Mouse (Mus musculus) cerebellum, adult 11 months (tissue): Measurements from ENCODE around the gene Papss2.

ENCODE experiments used
- DNase-seq: peaks from one replicate; pipeline ENCODE4 v3.0.0; 2022

Papss2 gene

DNA sequence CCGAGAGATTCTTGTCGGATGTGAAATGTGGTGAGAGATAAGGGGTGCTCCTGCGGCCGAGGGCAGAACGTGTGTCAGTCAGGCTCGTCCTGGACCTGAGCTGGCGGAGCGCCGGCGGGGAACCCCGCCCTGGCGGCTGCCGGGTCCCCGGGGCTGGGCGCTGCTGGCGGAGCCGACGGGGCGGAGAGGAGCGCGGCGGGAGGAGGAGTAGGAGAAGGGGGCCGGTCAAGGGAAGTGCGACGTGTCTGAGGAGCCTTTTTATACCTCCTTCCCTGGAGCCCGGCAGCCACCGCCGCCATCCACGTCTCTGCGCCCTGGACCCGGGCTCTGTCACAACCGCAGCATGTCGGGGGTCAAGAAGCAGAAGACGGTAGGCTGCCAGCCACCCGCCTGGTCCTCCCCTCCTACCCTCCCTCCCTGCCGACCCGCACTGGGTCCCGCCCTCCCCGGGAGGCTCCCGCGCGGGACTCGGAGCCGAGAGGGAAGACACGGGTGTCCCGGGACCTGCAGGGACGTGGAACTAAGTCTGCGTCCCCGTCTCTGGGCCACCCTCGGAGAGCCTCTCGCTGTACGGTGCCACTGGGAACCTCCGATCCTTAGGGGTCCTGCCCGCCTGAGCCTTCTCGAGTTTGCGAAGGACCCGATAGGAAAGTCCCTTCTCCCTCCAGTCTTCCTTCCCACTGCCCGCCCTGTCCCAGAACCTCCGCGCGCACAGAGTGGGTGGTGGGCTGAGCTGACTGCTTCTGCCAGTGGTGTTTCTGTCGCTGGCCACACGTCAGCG is at the start of gene Papss2:
Gene Papss2, plus strand, starts transcription at position 285 of the 781 bp plus-strand sequence.
- no peak for DNase-seq

DNA sequence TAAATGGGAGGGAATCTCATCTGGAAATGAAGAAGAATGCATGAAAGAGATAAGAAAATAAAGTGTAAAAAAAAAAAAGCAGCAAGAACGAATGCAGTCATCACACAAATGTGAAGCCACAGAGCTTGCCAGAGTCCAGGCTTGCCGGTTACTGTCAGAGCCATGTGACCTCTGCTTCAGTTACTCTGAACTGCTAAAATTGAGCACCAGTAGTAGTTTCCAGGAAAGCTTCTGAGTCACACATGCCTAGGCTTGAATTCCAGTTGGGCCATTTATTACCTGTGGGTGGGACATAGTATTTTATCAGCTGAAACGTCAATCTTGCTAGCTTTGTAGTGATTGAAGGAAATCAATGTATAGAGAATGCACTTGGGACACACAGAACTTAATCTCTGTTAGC is 48.2 kb upstream of the Papss2 start:
- DNase-seq: no peak

DNA sequence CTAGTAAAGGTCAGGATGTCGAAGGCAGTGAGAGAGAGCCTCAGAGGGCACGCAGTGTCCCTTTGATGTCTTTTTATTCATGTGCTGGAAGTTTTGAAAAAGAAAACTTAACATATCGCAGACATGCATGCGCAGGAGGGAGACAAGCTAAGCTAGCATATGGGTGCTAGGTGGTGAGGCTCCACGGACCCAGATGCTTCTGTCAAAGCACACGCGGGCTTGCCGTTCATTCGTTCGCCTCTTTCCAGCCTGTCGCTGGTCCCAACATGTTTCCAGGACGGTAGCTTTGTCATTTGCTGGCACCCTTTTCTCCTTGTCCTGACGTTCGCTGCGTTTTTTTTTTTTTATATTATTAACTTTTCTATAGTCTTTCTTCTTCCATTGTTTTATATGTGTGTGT is 47.4 kb upstream of the Papss2 start:
- DNase-seq: no peak

DNA sequence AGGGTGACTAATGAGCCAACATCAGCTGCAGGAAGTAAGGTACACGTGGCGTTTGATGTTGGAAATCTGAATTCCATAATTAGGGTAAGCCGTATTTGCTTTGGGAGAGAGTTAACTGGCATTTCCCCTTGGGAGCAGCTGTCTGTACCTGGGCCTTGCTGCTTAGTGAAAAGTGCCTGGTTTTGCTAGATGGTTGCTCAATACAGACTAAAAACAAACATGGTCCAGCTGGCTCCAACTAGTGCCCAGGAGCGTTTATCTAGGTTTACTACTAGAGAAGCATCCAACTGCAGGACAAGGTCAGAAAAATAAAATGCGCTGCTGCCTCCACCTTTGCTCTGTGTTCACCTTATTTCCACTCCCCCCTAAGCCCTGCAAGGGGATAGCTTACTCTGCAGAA is 45.1 kb upstream of the Papss2 start:
- DNase-seq: no peak

DNA sequence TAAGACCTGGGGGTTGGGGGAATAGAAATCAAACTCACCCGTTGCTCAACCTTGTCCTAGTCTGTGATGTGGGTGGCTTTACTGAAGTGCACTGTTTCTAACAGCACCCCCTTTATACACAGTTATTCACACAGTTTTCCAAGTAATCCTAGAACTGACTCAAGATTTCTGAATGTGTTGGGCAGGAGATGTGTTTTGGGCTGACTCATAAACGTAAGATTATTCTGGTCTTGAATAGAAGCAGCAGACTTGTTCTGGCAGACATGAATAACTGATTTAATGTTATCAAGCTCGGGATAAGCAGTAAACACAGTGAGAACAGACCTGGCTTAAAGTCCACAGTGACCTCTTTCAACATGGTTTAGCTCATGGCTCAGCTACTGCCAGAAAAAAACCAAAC is 44.1 kb upstream of the Papss2 start:
- no peak for DNase-seq

DNA sequence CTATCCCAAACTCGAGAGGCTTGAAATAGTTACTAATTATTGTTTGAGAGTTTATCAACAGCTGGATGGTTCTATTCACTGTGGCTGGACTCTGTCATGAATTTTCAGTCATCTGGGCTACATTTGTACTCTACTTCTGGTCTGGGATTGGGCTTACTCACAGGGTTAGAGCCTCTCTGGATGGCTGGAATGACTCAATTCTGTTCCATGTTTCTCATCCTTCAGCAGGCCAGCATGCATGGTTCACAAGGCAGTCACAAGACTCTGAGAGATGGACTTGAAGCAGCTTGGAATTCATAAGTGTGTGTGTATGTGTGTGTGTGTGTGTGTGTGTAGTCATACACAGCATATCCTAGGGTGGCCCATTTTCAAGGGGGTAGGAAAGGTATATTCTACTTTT is 43.5 kb upstream of the Papss2 start:
- DNase-seq: no peak

DNA sequence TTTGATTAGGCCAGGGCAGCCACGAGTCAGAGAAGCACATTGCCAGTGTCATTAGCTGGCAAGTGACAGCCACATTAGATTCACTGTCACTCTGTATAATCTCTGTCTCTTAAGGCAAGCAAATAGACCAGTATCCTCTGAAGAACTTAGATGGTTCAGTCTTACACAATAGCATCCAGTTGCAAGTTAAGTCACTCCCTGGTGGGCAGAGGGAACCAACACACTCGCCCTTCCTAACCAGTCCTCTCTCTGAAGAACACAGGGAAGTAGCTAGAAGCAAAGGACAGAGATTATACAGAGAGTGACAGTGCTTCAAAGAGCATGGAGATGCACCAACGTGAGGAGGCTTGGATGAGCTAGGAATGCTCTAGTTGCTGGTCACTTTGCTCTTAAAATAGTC is 42.3 kb upstream of the Papss2 start:
- no peak for DNase-seq

DNA sequence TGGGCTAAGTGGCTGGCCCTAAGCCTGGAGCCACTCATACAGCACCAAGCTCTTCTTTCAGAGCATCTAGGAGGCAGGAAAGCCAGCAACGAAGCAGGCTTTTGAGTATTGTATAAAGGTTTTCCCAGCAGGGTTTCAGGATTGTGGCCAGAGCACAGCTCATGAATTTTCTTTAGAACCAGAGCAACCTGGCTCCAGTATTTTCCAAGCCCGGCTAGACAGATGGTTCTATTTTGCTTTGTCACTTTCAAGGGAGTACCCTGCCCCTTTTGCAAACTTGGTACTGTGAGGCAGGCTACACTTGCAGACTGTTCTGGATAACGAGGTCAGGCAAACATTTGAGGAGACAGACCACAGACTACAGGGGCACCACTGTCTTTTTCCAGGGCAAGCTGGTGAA is 40.3 kb upstream of the Papss2 start:
- no peak for DNase-seq

DNA sequence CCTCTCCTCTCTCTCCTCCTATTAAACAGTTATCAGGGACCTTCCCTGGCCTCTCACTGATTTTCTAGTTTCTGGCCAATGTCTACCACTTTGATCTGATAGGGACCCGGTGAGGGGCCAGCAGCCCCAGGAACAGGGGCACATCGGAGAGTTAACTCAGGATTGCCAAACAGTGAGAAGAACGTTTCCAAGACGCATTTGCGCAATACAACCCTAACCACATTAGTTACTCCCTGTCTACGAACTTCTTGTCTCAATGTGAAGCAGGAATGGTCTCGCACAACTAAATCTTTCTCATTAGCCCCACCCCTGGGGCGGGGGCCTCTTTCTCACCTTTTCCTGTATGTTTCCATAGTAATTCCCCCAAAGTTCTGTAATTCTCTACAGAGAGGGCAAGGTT is 28.6 kb upstream of the Papss2 start:
- no peak for DNase-seq

DNA sequence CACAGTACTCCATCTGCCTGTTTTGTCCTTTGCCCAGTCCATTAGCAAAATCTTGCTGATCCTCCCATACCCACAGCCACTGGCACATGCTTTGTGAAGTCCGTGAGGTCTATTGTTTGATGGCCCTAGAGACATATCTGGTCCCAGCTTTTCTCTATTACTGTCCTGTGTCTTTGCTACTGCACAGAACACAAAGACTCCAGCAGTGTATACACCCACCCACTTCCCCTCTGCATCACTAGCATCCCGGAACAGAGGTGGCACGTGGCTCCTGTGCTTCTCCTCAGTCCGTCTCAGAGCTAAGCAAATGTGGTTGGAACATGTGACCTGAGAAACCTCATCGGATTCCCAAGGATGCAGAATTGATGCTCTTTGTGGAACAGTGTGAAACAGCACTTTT is 28.1 kb upstream of the Papss2 start:
- no peak for DNase-seq

DNA sequence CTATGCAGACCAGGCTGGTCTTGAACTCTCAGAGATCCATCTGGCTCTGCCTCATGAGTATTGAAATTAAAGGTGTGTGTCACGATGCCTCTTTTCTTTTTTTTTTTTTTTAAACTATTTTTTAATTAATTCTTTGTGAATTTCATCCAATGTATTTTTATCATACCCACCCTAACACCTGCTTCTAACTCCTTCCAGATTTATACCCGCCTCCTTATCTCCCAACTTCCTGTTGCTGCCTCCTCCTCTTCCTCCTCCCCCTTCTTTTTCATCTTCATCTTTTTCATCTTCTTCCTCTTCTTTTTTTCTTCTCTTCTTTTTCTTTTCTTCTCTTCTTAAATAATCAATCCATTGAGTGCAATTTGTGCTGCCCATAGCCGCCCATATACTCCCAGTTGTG is 27.1 kb upstream of the Papss2 start:
- no peak for DNase-seq

DNA sequence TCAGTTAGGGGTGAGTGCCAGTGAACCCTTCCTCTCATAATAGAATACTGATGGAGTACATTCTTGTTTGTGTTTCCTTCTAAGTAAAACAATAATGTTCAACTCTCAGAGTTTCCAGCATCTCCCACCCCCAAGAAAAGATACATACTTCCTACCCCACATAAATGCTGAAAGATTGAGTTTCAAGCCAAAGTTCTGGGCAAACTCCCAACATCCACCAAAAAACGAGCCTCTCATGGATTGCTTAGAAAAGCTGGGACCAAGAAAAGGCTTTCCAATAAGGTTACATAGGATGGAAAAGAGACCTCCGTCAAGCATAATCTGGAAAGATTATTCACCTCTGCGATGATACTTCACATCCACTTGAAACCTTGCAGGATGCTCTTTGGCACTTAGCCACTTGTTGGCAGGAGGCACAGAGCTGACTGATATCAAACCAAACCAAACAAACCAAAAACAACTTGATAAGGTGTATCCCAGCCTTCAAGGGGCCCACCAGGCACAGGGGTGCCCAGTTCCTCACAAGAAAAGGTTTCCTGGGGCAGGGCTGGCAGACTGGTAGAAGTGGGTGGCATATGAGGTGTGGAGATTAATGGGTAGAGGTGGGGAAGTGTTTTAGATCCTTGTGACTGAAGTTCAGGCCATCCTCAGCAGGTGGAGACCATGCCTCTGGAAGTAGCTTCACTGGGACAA is 26.5 kb upstream of the Papss2 start:
- DNase-seq: no peak

DNA sequence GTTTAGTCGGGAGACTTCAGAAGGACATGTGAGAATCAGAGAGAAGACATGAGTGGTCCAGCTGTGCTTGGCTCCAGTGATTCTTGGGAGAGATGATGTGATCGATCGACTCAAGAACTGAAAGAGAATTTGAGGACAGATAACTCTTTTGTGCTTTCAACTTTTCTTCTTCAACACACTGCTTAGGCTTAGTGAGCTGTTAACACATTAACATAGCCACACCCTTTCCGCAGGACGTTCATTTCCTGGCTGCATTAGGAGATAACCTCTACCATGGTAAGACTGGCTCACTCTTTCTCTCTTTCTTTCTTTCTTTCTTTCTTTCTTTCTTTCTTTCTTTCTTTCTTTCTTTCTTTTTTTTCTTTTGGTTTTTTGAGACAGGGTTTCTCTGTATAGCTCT is 25.9 kb upstream of the Papss2 start:
- no peak for DNase-seq

DNA sequence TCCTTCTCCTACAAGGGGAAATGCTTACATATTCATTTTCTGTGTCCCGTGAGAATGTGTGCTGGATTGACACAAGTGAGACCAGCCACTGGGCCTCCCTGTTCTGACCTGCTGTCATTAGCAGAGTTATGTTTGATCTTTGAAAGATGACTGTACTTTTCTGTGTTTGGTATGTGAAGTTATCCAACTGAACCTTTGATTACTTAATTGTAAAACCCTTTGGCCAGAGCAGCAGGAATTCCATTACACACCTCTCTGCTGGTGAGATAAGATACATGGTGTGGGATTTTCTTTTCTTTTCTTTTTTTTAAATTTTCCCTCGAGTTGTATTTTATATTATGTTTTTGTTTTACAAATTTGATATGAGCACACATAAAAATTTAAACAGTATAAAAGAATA is 23.4 kb upstream of the Papss2 start:
- no peak for DNase-seq

DNA sequence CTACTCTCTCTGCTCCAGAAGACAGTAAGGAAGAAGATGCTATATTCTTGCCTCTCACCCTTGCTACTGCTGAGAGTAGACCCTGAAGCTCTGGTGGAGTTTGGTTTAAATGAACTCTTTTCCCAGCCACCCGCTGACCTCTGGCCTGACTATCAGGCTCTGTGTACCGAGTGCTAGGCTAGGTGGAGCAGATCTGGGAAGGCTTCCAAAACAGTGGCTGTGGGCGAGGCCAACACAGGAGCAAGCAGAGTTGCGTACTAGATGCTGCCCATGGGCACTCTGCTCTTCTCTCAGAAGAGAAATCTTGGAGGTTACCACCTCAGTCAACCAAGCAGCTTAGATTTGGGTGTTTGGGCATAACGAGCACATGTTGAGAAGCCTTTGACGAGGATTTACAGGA is 22.3 kb upstream of the Papss2 start:
- no peak for DNase-seq

DNA sequence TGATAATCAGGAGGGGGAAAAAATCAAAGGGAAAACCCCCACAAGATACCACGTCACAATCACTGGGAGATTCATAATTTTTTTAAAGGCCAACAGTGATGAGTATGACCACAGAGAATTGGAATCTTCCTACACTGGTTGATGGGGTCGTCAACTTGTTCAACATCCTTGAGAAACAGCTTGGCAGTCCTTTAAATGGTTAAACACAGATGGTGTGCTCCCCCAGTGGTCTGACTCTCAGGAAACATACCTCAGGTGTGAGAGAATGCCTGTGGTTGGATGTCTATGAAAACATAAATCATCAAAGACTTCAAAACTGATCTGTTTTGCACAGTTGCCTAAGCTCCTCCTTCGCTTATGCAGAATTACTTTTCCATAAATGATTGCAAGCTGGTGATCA is 20.7 kb upstream of the Papss2 start:
- no peak for DNase-seq

DNA sequence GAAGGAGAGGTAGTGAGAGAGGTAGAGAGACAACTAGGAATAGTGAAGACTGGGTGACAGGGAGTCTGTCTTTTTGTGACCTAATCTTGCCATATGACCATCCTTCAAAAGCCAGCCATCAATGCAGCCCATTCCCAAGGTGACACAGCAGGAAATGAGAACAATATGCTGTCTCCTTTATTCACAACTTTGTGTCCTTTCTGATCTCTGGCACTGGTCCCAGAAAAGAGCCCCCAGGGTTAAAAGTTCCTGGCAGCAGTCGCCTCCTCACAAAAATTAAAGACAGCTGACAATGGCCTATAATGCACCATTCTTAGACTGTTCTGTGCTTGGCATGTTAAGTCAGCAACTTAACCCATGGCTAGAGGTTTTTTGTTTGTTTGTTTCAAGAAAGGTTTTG is 17.8 kb upstream of the Papss2 start:
- no peak for DNase-seq

DNA sequence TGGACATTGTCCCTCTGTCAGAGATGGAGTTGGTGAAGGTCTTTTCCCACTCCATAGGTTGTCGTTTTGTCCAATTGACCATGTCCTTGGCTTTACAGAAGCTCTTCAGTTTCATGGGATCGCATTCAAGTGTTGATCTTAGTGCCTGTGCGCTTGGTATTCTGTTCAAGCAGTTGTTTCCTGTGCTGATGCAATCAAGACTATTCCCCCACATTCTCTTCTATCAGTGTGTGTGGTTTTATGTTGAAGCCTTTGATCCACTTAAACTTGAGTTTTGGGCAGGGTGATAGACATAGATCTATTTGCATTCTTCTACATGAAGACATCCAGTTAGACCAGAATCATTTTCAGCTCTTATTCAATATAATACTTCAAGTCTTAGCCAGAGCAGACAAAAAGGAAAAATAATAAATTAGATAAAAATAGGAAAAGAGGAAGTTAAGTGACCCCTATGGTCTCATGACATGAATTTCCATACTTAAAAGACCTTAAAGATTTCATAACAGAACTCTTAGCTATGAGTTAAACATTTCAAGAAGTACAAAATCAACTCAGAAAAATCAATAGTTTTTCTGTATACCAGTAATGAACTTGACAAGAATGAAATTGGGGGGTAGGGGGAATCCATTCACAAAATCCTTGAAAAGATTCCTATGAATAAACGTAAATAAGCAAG is 12.4 kb upstream of the Papss2 start:
- no peak for DNase-seq

DNA sequence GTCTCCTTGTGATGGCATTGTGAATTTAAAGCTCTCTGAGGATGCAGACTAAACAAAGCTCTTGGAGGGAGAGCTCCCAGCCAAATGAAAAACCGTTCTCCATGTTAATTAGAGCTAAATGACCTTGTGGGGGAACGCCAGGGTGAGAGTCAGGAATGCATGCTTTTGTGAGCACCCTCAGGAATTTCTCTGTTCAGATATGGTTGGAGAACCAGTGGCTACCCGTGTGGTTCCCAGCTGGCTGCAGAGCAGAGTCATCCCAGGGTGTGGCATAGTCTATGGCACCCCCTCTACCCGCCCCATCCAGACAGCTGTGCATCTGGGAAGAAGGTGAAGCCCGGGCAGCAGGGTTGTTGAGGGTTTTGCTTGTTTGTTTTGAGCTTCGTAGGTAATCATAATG is 7.9 kb upstream of the Papss2 start:
- DNase-seq: no peak

DNA sequence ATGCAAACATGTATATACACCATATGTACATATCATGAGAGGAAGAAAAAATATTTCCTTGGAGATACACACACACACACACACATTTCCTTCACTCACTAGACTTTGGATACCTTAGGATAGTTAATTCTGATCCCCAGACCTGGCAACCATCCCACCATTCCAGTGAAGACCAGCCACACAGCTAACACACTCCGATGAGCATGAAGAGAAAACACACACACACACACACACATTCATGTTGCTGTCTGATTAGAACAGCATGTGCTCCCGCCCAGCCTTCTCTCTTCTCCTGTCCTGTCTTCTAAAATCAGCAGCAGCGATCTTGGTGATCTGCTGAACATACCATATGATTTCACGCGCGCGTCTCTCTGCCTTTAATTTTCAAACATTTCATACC is 2.8 kb upstream of the Papss2 start:
- no peak for DNase-seq

DNA sequence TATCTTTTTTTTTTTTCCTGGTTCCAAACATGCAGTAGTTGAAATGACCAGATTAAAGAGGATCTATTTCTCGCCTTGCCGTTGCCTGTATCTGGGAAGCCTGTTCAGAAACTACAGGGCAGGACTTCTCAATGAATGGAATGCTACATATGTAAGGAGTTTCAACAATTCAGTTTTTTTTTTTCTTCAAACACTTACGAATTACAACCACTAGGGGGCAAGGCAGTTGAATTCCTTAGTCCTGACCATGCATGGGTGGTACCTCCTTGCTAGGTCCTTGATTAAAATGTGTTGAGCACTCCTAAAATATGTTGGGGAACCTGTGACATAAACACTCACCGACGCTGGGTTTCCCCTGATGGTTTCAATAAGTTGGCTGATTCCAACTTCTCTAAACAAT is 1.7 kb upstream of the Papss2 start:
- DNase-seq: no peak

DNA sequence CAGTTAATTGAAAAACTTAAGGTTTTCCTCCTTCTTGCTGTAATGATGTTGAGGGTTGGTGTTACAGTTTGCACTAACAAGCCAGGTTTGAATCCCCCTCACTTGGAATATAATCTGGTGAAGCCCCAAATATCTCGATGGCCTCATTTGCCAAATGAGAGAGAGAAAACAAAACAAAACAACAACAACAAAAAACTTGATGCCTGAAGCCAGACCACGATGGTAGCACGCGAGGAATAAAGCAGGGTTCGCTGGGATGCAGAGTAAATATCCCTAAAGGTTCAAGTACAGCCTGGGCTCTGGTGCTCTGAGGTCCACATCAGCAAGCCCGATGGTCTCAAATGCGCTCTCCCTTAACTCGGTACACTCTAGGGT is 472 bp upstream of the Papss2 start:
- no peak for DNase-seq

DNA sequence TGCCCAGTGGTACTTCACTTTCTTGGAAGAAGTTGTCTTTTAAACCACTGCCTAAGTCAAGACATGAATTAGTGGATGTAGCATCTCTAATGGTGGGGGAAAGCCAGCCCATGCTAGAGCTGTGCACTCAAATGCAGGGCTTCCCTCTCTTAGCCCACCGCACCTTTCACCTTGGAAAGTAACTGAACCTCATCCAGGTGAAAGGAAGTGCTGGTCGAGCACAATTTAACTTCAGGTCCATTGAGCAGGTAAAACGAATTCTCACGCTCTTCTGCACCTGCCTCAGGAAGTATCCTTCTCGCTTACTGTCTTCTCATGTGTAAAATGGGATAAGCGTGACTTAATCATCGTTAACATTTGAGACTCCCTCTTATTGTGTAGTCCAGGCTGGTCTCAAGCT is 3.4 kb downstream of the Papss2 start:
- DNase-seq: no peak

DNA sequence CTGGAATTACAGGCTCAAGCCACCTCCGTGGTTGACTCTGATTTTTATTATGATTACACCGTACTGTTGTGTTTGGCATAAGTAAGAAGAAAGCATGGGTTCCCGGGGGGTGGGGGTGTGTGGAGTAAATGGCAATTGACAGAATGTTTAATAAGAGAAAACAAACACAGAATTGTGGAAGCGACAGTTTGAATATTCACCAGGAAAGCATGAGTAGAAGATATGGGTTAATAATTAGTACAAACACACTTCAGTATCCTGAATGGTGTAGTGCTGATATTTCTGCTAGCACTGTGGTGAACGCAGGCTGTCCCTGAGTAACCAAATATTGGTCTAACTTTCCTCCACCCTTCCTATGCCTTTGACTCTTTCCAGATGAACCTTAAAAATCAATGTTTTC is 3.8 kb downstream of the Papss2 start:
- no peak for DNase-seq
